In genomic region chr4:127080806-127081205, GRCm38 (mm10) we compare ENCODE assay signal across 20 mouse cellular contexts. TPM values are rescaled to one million over a fixed set of nuclear protein-coding genes. Genes with fewer than 3 reads are reported as not detected.
"Had no signal": no experiment of that assay in that cellular context is flagged by ENCODE, and none has a peak within 500 bp of the region (broad histone marks: within the 10 kb centered on the region; RNA-seq: fewer than 3 reads in every experiment).

No protein-coding gene starts in this region.

- DNase-seq: liver, postnatal 0 days; lung, adult 2 months; lung, postnatal 14 days; lung, postnatal 36 days; retina, postnatal 1 day; right cerebral cortex, adult 18-20 months; right cerebral cortex, postnatal 25 days; right cerebral cortex, postnatal 4 days; spleen, adult 18-20 months; thymus, adult 18-20 months; thymus, postnatal 14 days; thymus, postnatal 36 days had no signal

- H3K4me3 ChIP-seq: lung, embryonic 15.5 days; midbrain, embryonic 10.5 days; midbrain, embryonic 13.5 days; midbrain, embryonic 15.5 days; myocyte; neural tube, embryonic 13.5 days; neural tube, embryonic 15.5 days had no signal

- H3K27ac ChIP-seq: lung, embryonic 15.5 days; midbrain, embryonic 10.5 days; midbrain, embryonic 13.5 days; midbrain, embryonic 15.5 days; neural tube, embryonic 13.5 days; neural tube, embryonic 15.5 days had no signal

- H3K9ac ChIP-seq: liver, postnatal 0 days; lung, embryonic 15.5 days; midbrain, embryonic 15.5 days; neural tube, embryonic 13.5 days; neural tube, embryonic 15.5 days had no signal

- H3K27me3 ChIP-seq: lung, embryonic 15.5 days; midbrain, embryonic 13.5 days; midbrain, embryonic 15.5 days; neural tube, embryonic 13.5 days; neural tube, embryonic 15.5 days had no signal

- H3K9me3 ChIP-seq: lung, embryonic 15.5 days; midbrain, embryonic 10.5 days; midbrain, embryonic 13.5 days; midbrain, embryonic 15.5 days; neural tube, embryonic 13.5 days; neural tube, embryonic 15.5 days had no signal

- ATAC-seq: liver, postnatal 0 days; lung, postnatal 0 days; midbrain, embryonic 13.5 days; midbrain, embryonic 15.5 days had no signal

- H3K36me3 ChIP-seq: lung, embryonic 15.5 days; midbrain, embryonic 10.5 days; midbrain, embryonic 13.5 days; midbrain, embryonic 15.5 days; neural tube, embryonic 13.5 days had no signal

- H3K4me2 ChIP-seq: lung, embryonic 15.5 days; midbrain, embryonic 13.5 days; midbrain, embryonic 15.5 days; neural tube, embryonic 13.5 days; neural tube, embryonic 15.5 days had no signal

RNA-seq across cellular contexts. Expression of gene Zmym6, which starts 3.6 kb away (rescaled TPM):
- polyA plus RNA-seq: myocyte had no signal
